Mouse (Mus musculus): Measurements from ENCODE around the gene Sacs. TPM values are rescaled to one million over a fixed set of nuclear protein-coding genes. Genes with fewer than 3 reads are reported as not detected.

Gene Sacs
- polyA plus RNA-seq, 1 experiment from 2014 or later, result 2.4 TPM

- Histone ChIP-seq H3K27ac (peak overlapping the region; percentile 13; the same call in 1 of the 2 replicates), H3K9me3 (no peaks in the 10 kb centered on the region), H3K9ac (no peak overlapping the region), H3K36me3 (no peaks in the 10 kb centered on the region), H3K27me3 (replicated peaks) (no peaks in the 10 kb centered on the region), H3K4me1 (no peaks in the 10 kb centered on the region), H3K4me3 (replicated peaks) (no peak overlapping the region), H3K4me2 (no peak overlapping the region)
- WGBS, result 49% methylated on average over 10 of the region's 10 CpGs
- 0 out of 2 replicates have a peak, but pooled peaks have one; percentile 18 for ATAC-seq (ENCODE audit: insufficient read depth, low FRiP score, low read depth)
Observed at GRCm38 (mm10) chr14:61161367-61162334, 23.4 kb downstream of the Sacs start.

GRCm38 (mm10) chr14:61164461-61164860 is 26.2 kb downstream of the Sacs start:
- Histone ChIP-seq H3K4me3 (replicated peaks) (no peak overlapping the region), H3K36me3 (no peaks in the 10 kb centered on the region), H3K27ac (no peak overlapping the region), H3K9ac (no peak overlapping the region), H3K27me3 (replicated peaks) (no peaks in the 10 kb centered on the region), H3K9me3 (no peaks in the 10 kb centered on the region), H3K4me1 (no peaks in the 10 kb centered on the region), H3K4me2 (no peak overlapping the region)
- no peak for ATAC-seq (ENCODE audit: insufficient read depth, low FRiP score, low read depth)
- WGBS, result 75% methylated on average over 3 of the region's 3 CpGs

- no peak overlapping the region for H3K4me3 ChIP-seq (replicated peaks)
- H3K27me3 ChIP-seq (replicated peaks), result no peaks in the 10 kb centered on the region
- no peak for ATAC-seq (ENCODE audit: insufficient read depth, low FRiP score, low read depth)
- H3K4me1 ChIP-seq, result no peaks in the 10 kb centered on the region
- 79% methylated on average over 9 of the region's 9 CpGs for WGBS
- H3K4me2 ChIP-seq, result no peak overlapping the region
- no peak overlapping the region for H3K27ac ChIP-seq
- no peaks in the 10 kb centered on the region for H3K36me3 ChIP-seq
- no peak overlapping the region for H3K9ac ChIP-seq
- H3K9me3 ChIP-seq, result no peaks in the 10 kb centered on the region
Observed at GRCm38 (mm10) chr14:61165929-61166328, 27.7 kb downstream of the Sacs start.

GRCm38 (mm10) chr14:61171261-61171970 is 33.2 kb downstream of the Sacs start:
- Histone ChIP-seq H3K36me3 (no peaks in the 10 kb centered on the region), H3K9ac (no peak overlapping the region)
- 84% methylated on average over 5 of the region's 5 CpGs for WGBS

GRCm38 (mm10) chr14:61172548-61173158 is 34.4 kb downstream of the Sacs start:
- peak overlapping the region; percentile 88 for H3K4me2 ChIP-seq
- no peaks in the 10 kb centered on the region for H3K9me3 ChIP-seq
- 0 out of 2 replicates have a peak, but pooled peaks cover 3% of the 10 kb centered on the region for H3K4me1 ChIP-seq
- H3K9ac ChIP-seq, result peak overlapping the region; percentile 35; the same call in 1 of the 2 replicates
- peak; percentile 99 for ATAC-seq (ENCODE audit: insufficient read depth, low FRiP score, low read depth)
- no peaks in the 10 kb centered on the region for H3K27me3 ChIP-seq (replicated peaks)
- WGBS, result under 1% methylated on average over 50 of the region's 52 CpGs
- H3K36me3 ChIP-seq, result no peaks in the 10 kb centered on the region
- peak overlapping the region; percentile 71 for H3K4me3 ChIP-seq (replicated peaks)
- H3K27ac ChIP-seq, result peak overlapping the region; percentile 83

More at GRCm38 (mm10) chr14:61171261-61171970, 33.2 kb downstream of the Sacs start:
- no peaks in the 10 kb centered on the region for H3K9me3 ChIP-seq
- no peak overlapping the region for H3K4me2 ChIP-seq
- no peak overlapping the region for H3K27ac ChIP-seq
- no peak for ATAC-seq (ENCODE audit: insufficient read depth, low FRiP score, low read depth)
- no peaks in the 10 kb centered on the region for H3K27me3 ChIP-seq (replicated peaks)
- 0 out of 2 replicates have a peak, but pooled peaks cover 3% of the 10 kb centered on the region for H3K4me1 ChIP-seq
- H3K4me3 ChIP-seq (replicated peaks), result no peak overlapping the region

GRCm38 (mm10) chr14:61173229-61173628 is 35.0 kb downstream of the Sacs start:
- ATAC-seq (ENCODE audit: insufficient read depth, low FRiP score, low read depth), result peak; percentile 5; the same call in 1 of the 2 replicates
- under 1% methylated on average over 37 of the region's 37 CpGs for WGBS

GRCm38 (mm10) chr14:61191904-61192303 is 53.6 kb downstream of the Sacs start:
- no peak for ATAC-seq (ENCODE audit: insufficient read depth, low FRiP score, low read depth)
- Histone ChIP-seq H3K4me2 (no peak overlapping the region), H3K27me3 (replicated peaks) (no peaks in the 10 kb centered on the region), H3K36me3 (no peaks in the 10 kb centered on the region), H3K4me3 (replicated peaks) (no peak overlapping the region), H3K4me1 (no peaks in the 10 kb centered on the region), H3K9me3 (no peaks in the 10 kb centered on the region), H3K9ac (no peak overlapping the region), H3K27ac (no peak overlapping the region)
- WGBS, result 84% methylated on average over 7 of the region's 7 CpGs

More at GRCm38 (mm10) chr14:61173229-61173628, 35.0 kb downstream of the Sacs start:
- H3K9me3 ChIP-seq, result no peaks in the 10 kb centered on the region
- H3K4me2 ChIP-seq, result peak overlapping the region; percentile 88
- peak overlapping the region; percentile 35; the same call in 1 of the 2 replicates for H3K9ac ChIP-seq
- H3K36me3 ChIP-seq, result no peaks in the 10 kb centered on the region
- H3K4me3 ChIP-seq (replicated peaks), result peak overlapping the region; percentile 71
- no peaks in the 10 kb centered on the region for H3K27me3 ChIP-seq (replicated peaks)
- peak overlapping the region; percentile 83 for H3K27ac ChIP-seq
- H3K4me1 ChIP-seq, result 0 out of 2 replicates have a peak, but pooled peaks cover 3% of the 10 kb centered on the region

- no peak overlapping the region for H3K9ac ChIP-seq
- H3K36me3 ChIP-seq, result no peaks in the 10 kb centered on the region
- H3K27me3 ChIP-seq (replicated peaks), result no peaks in the 10 kb centered on the region
- H3K27ac ChIP-seq, result no peak overlapping the region
- WGBS, result 71% methylated on average over 10 of the region's 10 CpGs
- H3K4me2 ChIP-seq, result no peak overlapping the region
- ATAC-seq (ENCODE audit: insufficient read depth, low FRiP score, low read depth), result no peak
- H3K9me3 ChIP-seq, result no peaks in the 10 kb centered on the region
- H3K4me1 ChIP-seq, result no peaks in the 10 kb centered on the region
- H3K4me3 ChIP-seq (replicated peaks), result no peak overlapping the region
Observed at GRCm38 (mm10) chr14:61192326-61192725, 54.1 kb downstream of the Sacs start.

- H3K27me3 ChIP-seq (replicated peaks), result no peaks in the 10 kb centered on the region
- H3K4me1 ChIP-seq, result no peaks in the 10 kb centered on the region
- H3K27ac ChIP-seq, result no peak overlapping the region
- no peaks in the 10 kb centered on the region for H3K36me3 ChIP-seq
- no peak for ATAC-seq (ENCODE audit: insufficient read depth, low FRiP score, low read depth)
- WGBS, result 86% methylated on average over 4 of the region's 4 CpGs
- no peak overlapping the region for H3K4me3 ChIP-seq (replicated peaks)
- H3K9ac ChIP-seq, result no peak overlapping the region
- no peak overlapping the region for H3K4me2 ChIP-seq
- no peaks in the 10 kb centered on the region for H3K9me3 ChIP-seq
Observed at GRCm38 (mm10) chr14:61194416-61194815, 56.2 kb downstream of the Sacs start.

GRCm38 (mm10) chr14:61210111-61210510 is 71.9 kb downstream of the Sacs start:
- Histone ChIP-seq H3K27me3 (replicated peaks) (no peaks in the 10 kb centered on the region), H3K4me2 (no peak overlapping the region), H3K27ac (no peak overlapping the region), H3K4me3 (replicated peaks) (no peak overlapping the region), H3K4me1 (no peaks in the 10 kb centered on the region), H3K9me3 (no peaks in the 10 kb centered on the region), H3K36me3 (0 out of 2 replicates have a peak, but pooled peaks cover 17% of the 10 kb centered on the region), H3K9ac (no peak overlapping the region)
- WGBS, result 89% methylated on average over 5 of the region's 5 CpGs
- no peak for ATAC-seq (ENCODE audit: insufficient read depth, low FRiP score, low read depth)

- Histone ChIP-seq H3K9me3 (no peaks in the 10 kb centered on the region), H3K4me3 (replicated peaks) (no peak overlapping the region), H3K36me3 (0 out of 2 replicates have a peak, but pooled peaks cover 9% of the 10 kb centered on the region), H3K27me3 (replicated peaks) (no peaks in the 10 kb centered on the region), H3K9ac (no peak overlapping the region), H3K27ac (no peak overlapping the region), H3K4me2 (no peak overlapping the region), H3K4me1 (no peaks in the 10 kb centered on the region)
- 68% methylated on average over 6 of the region's 6 CpGs for WGBS
- ATAC-seq (ENCODE audit: insufficient read depth, low FRiP score, low read depth), result no peak
Observed at GRCm38 (mm10) chr14:61211754-61212153, 73.5 kb downstream of the Sacs start.
